Mouse (Mus musculus) forebrain, embryonic 15.5 days (tissue): ENCODE results near the gene Arid3a. TPM values are rescaled to one million over a fixed set of nuclear protein-coding genes. Genes with fewer than 3 reads are reported as not detected.
A peak's percentile ranks its signal among the peaks of the same experiment; 100 is the strongest.
"Not testable (repeated sequence)": the region's sequence is repeated elsewhere in the genome, so short reads cannot be mapped to it uniquely, and the experiment has no call there.

Source experiments
- ATAC-seq: fragments of 200-750 bp; cut with Nextera tagmentation; replicated peaks from 2 replicates; pipeline ENCODE4 v1.8.0; 2017; ENCODE audit warnings: mild to moderate bottlenecking, moderate TSS enrichment, moderate library complexity
- H3K27ac ChIP-seq: fragments of 300-500 bp; sonication (generic); replicated peaks from 2 replicates; pipeline ENCODE4 v1.5.1; 2015; ENCODE audit warnings: mild to moderate bottlenecking, inconsistent platforms
- H3K27me3 ChIP-seq: fragments of 300-500 bp; sonication (generic); 2 replicates; pipeline ENCODE4 v1.6.1; 2015; ENCODE audit warnings: inconsistent platforms
- H3K36me3 ChIP-seq: fragments of 300-500 bp; sonication (generic); 2 replicates; pipeline ENCODE4 v1.6.1; 2015; ENCODE audit warnings: mild to moderate bottlenecking, inconsistent platforms
- H3K4me1 ChIP-seq: fragments of 300-500 bp; sonication (generic); 2 replicates; pipeline ENCODE4 v1.6.1; 2015; ENCODE audit warnings: inconsistent platforms
- H3K4me2 ChIP-seq: fragments of 300-500 bp; sonication (generic); replicated peaks from 2 replicates; pipeline ENCODE4 v1.6.1; 2015; ENCODE audit warnings: mild to moderate bottlenecking, inconsistent platforms
- H3K4me3 ChIP-seq: fragments of 300-500 bp; sonication (generic); 2 replicates; pipeline ENCODE4 v1.5.1; 2015; ENCODE audit warnings: mild to moderate bottlenecking, inconsistent platforms
- H3K9ac ChIP-seq: fragments of 300-500 bp; sonication (generic); replicated peaks from 2 replicates; pipeline ENCODE4 v1.6.1; 2015; ENCODE audit warnings: mild to moderate bottlenecking, inconsistent platforms
- H3K9me3 ChIP-seq: fragments of 300-500 bp; sonication (generic); 2 replicates; pipeline ENCODE4 v1.6.1; 2016; ENCODE audit warnings: inconsistent platforms
- WGBS: fragments of 180-500 bp; shearing (Covaris S2); methylation state at CpG from one replicate; pipeline ENCODE4 v1.1.7; 2015; ENCODE audit warnings: mixed read lengths; 5-methylcytosine and 5-hydroxymethylcytosine counted together
- polyA plus RNA-seq: library from polyadenylated mRNA; unstranded; fragments of >200 nt; fragmentation: Nextera tagmentation; extraction: Ambion mirVana; gene quantifications from 2 replicates; pipeline ENCODE4 v1.2.1, GENCODE M21; 2015

Gene Arid3a
- polyA plus RNA-seq, 1 experiment from 2014 or later: 2.7 TPM

GRCm38 (mm10) chr10:79946752-79947322 is 20.0 kb downstream of the Arid3a start:
- Histone ChIP-seq H3K9ac (no peak overlapping the region; the same call in 1 of the 2 replicates), H3K27me3 (no peaks in the 10 kb centered on the region), H3K27ac (no peak overlapping the region), H3K4me1 (peaks cover 12% of the 10 kb centered on the region), H3K4me3 (no peak overlapping the region), H3K4me2 (no peak overlapping the region), H3K36me3 (peaks cover 12% of the 10 kb centered on the region; the same call in 1 of the 2 replicates), H3K9me3 (no peaks in the 10 kb centered on the region)
- no peak for ATAC-seq
- 18% methylated on average over 7 of the region's 7 CpGs for WGBS

GRCm38 (mm10) chr10:79947502-79947901 is 20.7 kb downstream of the Arid3a start:
- Histone ChIP-seq H3K4me3 (no peak overlapping the region), H3K9ac (no peak overlapping the region), H3K4me1 (peaks cover 12% of the 10 kb centered on the region), H3K36me3 (peaks cover 12% of the 10 kb centered on the region; the same call in 1 of the 2 replicates), H3K27me3 (no peaks in the 10 kb centered on the region), H3K4me2 (no peak overlapping the region), H3K27ac (no peak overlapping the region), H3K9me3 (no peaks in the 10 kb centered on the region)
- ATAC-seq: no peak
- 82% methylated on average over 6 of the region's 6 CpGs for WGBS

- Histone ChIP-seq H3K4me3 (no peak overlapping the region), H3K36me3 (peaks cover 16% of the 10 kb centered on the region; the same call in 1 of the 2 replicates), H3K4me1 (peaks cover 12% of the 10 kb centered on the region), H3K27me3 (no peaks in the 10 kb centered on the region), H3K9ac (no peak overlapping the region), H3K4me2 (no peak overlapping the region), H3K27ac (no peak overlapping the region), H3K9me3 (no peaks in the 10 kb centered on the region)
- WGBS: 95% methylated on average over 4 of the region's 4 CpGs
- no peak for ATAC-seq
Observed at GRCm38 (mm10) chr10:79949873-79950272, 23.0 kb downstream of the Arid3a start.

GRCm38 (mm10) chr10:79950661-79951060 is 23.8 kb downstream of the Arid3a start:
- H3K9me3 ChIP-seq: no peaks in the 10 kb centered on the region
- no peak overlapping the region for H3K9ac ChIP-seq
- H3K4me2 ChIP-seq: no peak overlapping the region
- H3K4me1 ChIP-seq: peaks cover 7% of the 10 kb centered on the region
- ATAC-seq: no peak
- WGBS: 83% methylated on average over 18 of the region's 18 CpGs
- H3K27ac ChIP-seq: no peak overlapping the region
- H3K36me3 ChIP-seq: peaks cover 16% of the 10 kb centered on the region; the same call in 1 of the 2 replicates
- H3K4me3 ChIP-seq: no peak overlapping the region
- H3K27me3 ChIP-seq: no peaks in the 10 kb centered on the region

- Histone ChIP-seq H3K9me3 (no peaks in the 10 kb centered on the region), H3K27ac (no peak overlapping the region), H3K27me3 (no peaks in the 10 kb centered on the region), H3K9ac (no peak overlapping the region), H3K36me3 (peaks cover 16% of the 10 kb centered on the region; the same call in 1 of the 2 replicates), H3K4me1 (no peaks in the 10 kb centered on the region), H3K4me3 (no peak overlapping the region), H3K4me2 (no peak overlapping the region)
- 78% methylated on average over 6 of the region's 6 CpGs for WGBS
- ATAC-seq: no peak
Observed at GRCm38 (mm10) chr10:79953946-79954345, 27.1 kb downstream of the Arid3a start.

- H3K9ac ChIP-seq: no peak overlapping the region
- peaks cover 4% of the 10 kb centered on the region for H3K4me1 ChIP-seq
- 77% methylated on average over 9 of the region's 9 CpGs for WGBS
- no peaks in the 10 kb centered on the region for H3K9me3 ChIP-seq
- no peak for ATAC-seq
- no peaks in the 10 kb centered on the region for H3K27me3 ChIP-seq
- no peak overlapping the region for H3K4me3 ChIP-seq
- H3K36me3 ChIP-seq: peaks cover 14% of the 10 kb centered on the region; the same call in 1 of the 2 replicates
- H3K27ac ChIP-seq: no peak overlapping the region
- H3K4me2 ChIP-seq: no peak overlapping the region
Observed at GRCm38 (mm10) chr10:79955691-79956090, 28.8 kb downstream of the Arid3a start.

GRCm38 (mm10) chr10:79956643-79957154 is 29.9 kb downstream of the Arid3a start:
- Histone ChIP-seq H3K36me3 (peaks cover 5% of the 10 kb centered on the region; the same call in 1 of the 2 replicates), H3K27me3 (no peaks in the 10 kb centered on the region), H3K4me3 (no peak overlapping the region), H3K4me1 (peaks cover 10% of the 10 kb centered on the region), H3K9me3 (no peaks in the 10 kb centered on the region), H3K9ac (no peak overlapping the region), H3K27ac (no peak overlapping the region), H3K4me2 (no peak overlapping the region)
- no peak for ATAC-seq
- WGBS: 16% methylated on average over 4 of the region's 4 CpGs

GRCm38 (mm10) chr10:79958140-79958816 is 31.4 kb downstream of the Arid3a start:
- Histone ChIP-seq H3K4me2 (no peak overlapping the region), H3K27ac (no peak overlapping the region), H3K9ac (no peak overlapping the region), H3K4me3 (no peak overlapping the region), H3K27me3 (no peaks in the 10 kb centered on the region), H3K9me3 (no peaks in the 10 kb centered on the region), H3K36me3 (peaks cover 12% of the 10 kb centered on the region), H3K4me1 (peaks cover 10% of the 10 kb centered on the region)
- no peak for ATAC-seq
- 16% methylated on average over 21 of the region's 21 CpGs for WGBS

GRCm38 (mm10) chr10:79959412-79959811 is 32.6 kb downstream of the Arid3a start:
- peak overlapping the region; percentile 25; the same call in 1 of the 2 replicates for H3K4me2 ChIP-seq
- H3K9ac ChIP-seq, H3K27me3 ChIP-seq, H3K9me3 ChIP-seq, H3K27ac ChIP-seq: not testable (repeated sequence)
- ATAC-seq: peak; percentile 49; the same call in 1 of the 2 replicates
- H3K4me1 ChIP-seq: peaks cover 10% of the 10 kb centered on the region
- H3K4me3 ChIP-seq: peak overlapping the region; percentile 67
- WGBS: 34% methylated on average over 10 of the region's 10 CpGs
- H3K36me3 ChIP-seq: peaks cover 21% of the 10 kb centered on the region

- under 1% methylated on average over 61 of the region's 61 CpGs for WGBS
- Histone ChIP-seq H3K9me3 (no peaks in the 10 kb centered on the region), H3K27me3 (no peaks in the 10 kb centered on the region), H3K36me3 (peaks cover 23% of the 10 kb centered on the region), H3K4me3 (peak within 1 kb of the TSS; percentile 67), H3K4me2 (peak within 1 kb of the TSS; percentile 74), H3K4me1 (peaks cover 10% of the 10 kb centered on the region), H3K9ac (peak within 1 kb of the TSS; percentile 73), H3K27ac (peak within 1 kb of the TSS; percentile 51)
- peak; percentile 96 for ATAC-seq
Observed at GRCm38 (mm10) chr10:79959847-79960601, 33.2 kb downstream of the Arid3a start, which contains the start of gene Wdr18. Gene Wdr18, plus strand, starts transcription at chr10:79960152.

GRCm38 (mm10) chr10:79960671-79961294 is 33.9 kb downstream of the Arid3a start:
- WGBS: 16% methylated on average over 10 of the region's 10 CpGs
- 0 out of 2 replicates have a peak, but pooled peaks have one; percentile 0 for ATAC-seq

More at GRCm38 (mm10) chr10:79960671-79961294, 33.9 kb downstream of the Arid3a start:
- Histone ChIP-seq H3K9ac (peak overlapping the region; percentile 73), H3K4me3 (peak overlapping the region; percentile 67), H3K27me3 (no peaks in the 10 kb centered on the region), H3K9me3 (no peaks in the 10 kb centered on the region), H3K27ac (no peak overlapping the region), H3K4me2 (peak overlapping the region; percentile 74), H3K4me1 (peaks cover 10% of the 10 kb centered on the region), H3K36me3 (peaks cover 30% of the 10 kb centered on the region)
